Mouse (Mus musculus) testis, adult 2 months (tissue): Measurements from ENCODE around the gene Ctbp2.

ENCODE experiments used
- CTCF ChIP-seq: fragments of 200-500 bp; IDR thresholded peaks from 2 replicates; pipeline ENCODE4 v1.5.1; 2012; ENCODE audit warnings: low read depth, mild to moderate bottlenecking, inconsistent platforms, low read length, moderate library complexity; ENCODE audit not compliant: control insufficient read depth, insufficient read depth, insufficient replicate concordance
- POLR2A ChIP-seq: fragments of 200-500 bp; IDR thresholded peaks from 2 replicates; pipeline ENCODE4 v1.6.1; 2012; ENCODE audit warnings: low read depth, mild to moderate bottlenecking, inconsistent platforms, low read length, moderate library complexity; ENCODE audit not compliant: control insufficient read depth

- TF ChIP-seq CTCF (no peak), POLR2A (no peak)
Observed at GRCm38 (mm10) chr7:133101070-133101469, 23.1 kb downstream of the Ctbp2 start.
